ENCODE assay signal across 21 mouse cellular contexts in genomic region chr11:7555613-7556274, GRCm38 (mm10).
DNase-seq lines count a peak whose midpoint lies in the region; ATAC-seq and TF ChIP-seq lines count a peak whose summit lies in the region.
"Had no signal": no experiment of that assay in that cellular context is flagged by ENCODE, and none has a peak within 500 bp of the region (broad histone marks: within the 10 kb centered on the region; RNA-seq: fewer than 3 reads in every experiment).

No protein-coding gene starts in this region.

- no peak for TF ChIP-seq POLR2A in lung, adult 2 months (IDR thresholded peaks at IDR 0.05; ENCODE audit: borderline replicate concordance, extremely low read depth, low read depth, low read length)

- no peak overlapping the region for H3K4me2 ChIP-seq in kidney, embryonic 14.5 days (replicated peaks; ENCODE audit: low read depth, low read length)
- H3K4me2 ChIP-seq in lung, embryonic 16.5 days (ENCODE audit: low read depth, low read length) = no peak overlapping the region
- H3K4me2 ChIP-seq: heart, embryonic 11.5 days; midbrain, embryonic 11.5 days; stomach, embryonic 15.5 days had no signal

- H3K27ac ChIP-seq in kidney, embryonic 14.5 days (ENCODE audit: low read depth, low read length) = no peak overlapping the region
- H3K27ac ChIP-seq in lung, embryonic 16.5 days (ENCODE audit: low read length) = no peak overlapping the region
- no peak overlapping the region for H3K27ac ChIP-seq in hindbrain, embryonic 10.5 days
- H3K27ac ChIP-seq: hindbrain, postnatal 0 days; left cerebral cortex, adult 2 months; liver, embryonic 14.5 days; stomach, embryonic 15.5 days had no signal

- TF ChIP-seq CTCF in lung, adult 2 months (IDR thresholded peaks at IDR 0.05; ENCODE audit: insufficient read depth, low read length) = no peak

- H3K36me3 ChIP-seq in kidney, embryonic 14.5 days (ENCODE audit: control insufficient read depth, insufficient read depth, low read length) = no peaks in the 10 kb centered on the region
- no peaks in the 10 kb centered on the region for H3K36me3 ChIP-seq in lung, embryonic 16.5 days (ENCODE audit: control insufficient read depth, insufficient read depth, low read length)
- H3K36me3 ChIP-seq in hindbrain, embryonic 10.5 days = no peaks in the 10 kb centered on the region
- H3K36me3 ChIP-seq: stomach, embryonic 15.5 days had no signal

- H3K27me3 ChIP-seq in kidney, embryonic 14.5 days (ENCODE audit: control insufficient read depth, insufficient read depth, low read length) = no peaks in the 10 kb centered on the region
- no peaks in the 10 kb centered on the region for H3K27me3 ChIP-seq in lung, embryonic 16.5 days (ENCODE audit: control insufficient read depth, insufficient read depth, low read depth, low read length)
- H3K27me3 ChIP-seq in hindbrain, embryonic 10.5 days (ENCODE audit: insufficient read depth, poor library complexity, severe bottlenecking) = no peaks in the 10 kb centered on the region
- H3K27me3 ChIP-seq: stomach, embryonic 15.5 days had no signal

- no peak overlapping the region for H3K9ac ChIP-seq in kidney, embryonic 14.5 days (ENCODE audit: low read depth, low read length)
- no peak overlapping the region for H3K9ac ChIP-seq in lung, embryonic 16.5 days (ENCODE audit: low read length)
- H3K9ac ChIP-seq: liver, embryonic 14.5 days; stomach, embryonic 15.5 days had no signal

- H3K9me3 ChIP-seq in kidney, embryonic 14.5 days (ENCODE audit: control insufficient read depth, low read length) = no peaks in the 10 kb centered on the region
- H3K9me3 ChIP-seq in lung, embryonic 16.5 days (ENCODE audit: control insufficient read depth, low read length) = no peaks in the 10 kb centered on the region
- H3K9me3 ChIP-seq in hindbrain, embryonic 10.5 days = no peaks in the 10 kb centered on the region
- H3K9me3 ChIP-seq: stomach, embryonic 15.5 days had no signal

- no peak overlapping the region for H3K4me3 ChIP-seq in kidney, embryonic 14.5 days (ENCODE audit: low read length)
- no peak overlapping the region for H3K4me3 ChIP-seq in lung, adult 2 months (replicated peaks; ENCODE audit: extremely low read depth, low read depth, low read length)
- H3K4me3 ChIP-seq in lung, embryonic 16.5 days (ENCODE audit: low read length) = no peak overlapping the region
- no peak overlapping the region for H3K4me3 ChIP-seq in hindbrain, embryonic 10.5 days
- H3K4me3 ChIP-seq: left cerebral cortex, adult 2 months; stomach, embryonic 15.5 days had no signal

- H3K4me1 ChIP-seq in kidney, embryonic 14.5 days (ENCODE audit: control insufficient read depth, insufficient read depth, low read length) = no peaks in the 10 kb centered on the region
- H3K4me1 ChIP-seq in lung, adult 2 months (ENCODE audit: control insufficient read depth, insufficient read depth, low read length) = no peaks in the 10 kb centered on the region
- no peaks in the 10 kb centered on the region for H3K4me1 ChIP-seq in lung, embryonic 16.5 days (replicated peaks; ENCODE audit: control insufficient read depth, insufficient read depth, low read length)
- no peaks in the 10 kb centered on the region for H3K4me1 ChIP-seq in hindbrain, embryonic 10.5 days (replicated peaks)
- H3K4me1 ChIP-seq: stomach, embryonic 15.5 days had no signal

- 64% methylated on average over 6 of the region's 6 CpGs for WGBS in kidney, embryonic 14.5 days
- 60% methylated on average over 6 of the region's 6 CpGs for WGBS in lung, adult 2 months
- 50% methylated on average over 6 of the region's 6 CpGs for WGBS in lung, embryonic 16.5 days
- WGBS in hindbrain, embryonic 10.5 days = 82% methylated on average over 6 of the region's 6 CpGs

- no peak for ATAC-seq in kidney, embryonic 14.5 days (ENCODE audit: low FRiP score, low TSS enrichment)
- peak; percentile 88 for ATAC-seq in lung, embryonic 16.5 days (ENCODE audit: low read depth)
- ATAC-seq: hindbrain, postnatal 0 days; Patski had no signal

- peak; percentile 14 for DNase-seq in kidney, adult 11 months
- DNase-seq in lung, adult 18-20 months = peak; percentile 3 to 8
- DNase-seq in lung, adult 2 months = no peak
- DNase-seq in gastrocnemius, adult 8-10 months (ENCODE audit: low spot score in 2 of 2) = no peak
- no peak for DNase-seq in adrenal gland, adult (ENCODE audit: inconsistent age in 2 of 2, low spot score in 1 of 2)
- no peak for DNase-seq in hindbrain, embryonic 10.5 days (ENCODE audit: low spot score)
- DNase-seq: adrenal gland, adult 8-10 months; cerebellum, adult 11-12 months; cerebellum, postnatal 10 days; layer of hippocampus, adult 9-11 months; thymus, adult 2 months; thymus, postnatal 4 days had no signal

Comparison
In these comparisons a context has a peak if more than half of its experiments do, and no peak if none do; other contexts are left out.
1. DNase-seq: peak in kidney, adult 11 months (single experiment) and lung, adult 18-20 months (2 of 2); none in lung, adult 2 months (single experiment), gastrocnemius, adult 8-10 months (0 of 2), adrenal gland, adult (0 of 2) and hindbrain, embryonic 10.5 days (single experiment).